Mouse (Mus musculus) thymus, postnatal 25 days (tissue): ENCODE data around the gene Syn2.
A peak's percentile ranks its signal among the peaks of the same experiment; 100 is the strongest.

Experiments used
- DNase-seq: peaks from one replicate; pipeline ENCODE4 v3.0.0; 2022

The Syn2 gene

GRCm38 (mm10) chr6:115251531-115251985, 116.9 kb downstream of the Syn2 start:
- DNase-seq = no peak

GRCm38 (mm10) chr6:115252099-115252873, 117.6 kb downstream of the Syn2 start, which contains the start of gene Timp4:
Timp4 (minus strand) TSS chr6:115252205.
- DNase-seq = no peak

- no peak for DNase-seq
Measured at GRCm38 (mm10) chr6:115255171-115255570, 120.5 kb downstream of the Syn2 start.

- DNase-seq = no peak
Measured at GRCm38 (mm10) chr6:115260507-115260906, 125.8 kb downstream of the Syn2 start.

- no peak for DNase-seq
Measured at GRCm38 (mm10) chr6:115266791-115267190, 132.1 kb downstream of the Syn2 start.

- peak; percentile 16 for DNase-seq
Measured at GRCm38 (mm10) chr6:115267916-115268315, 133.2 kb downstream of the Syn2 start.

GRCm38 (mm10) chr6:115268551-115269385, 134.1 kb downstream of the Syn2 start:
- DNase-seq = no peak

- no peak for DNase-seq
Measured at GRCm38 (mm10) chr6:115269561-115269960, 134.9 kb downstream of the Syn2 start.

- DNase-seq = no peak
Measured at GRCm38 (mm10) chr6:115270085-115270484, 135.4 kb downstream of the Syn2 start.

- DNase-seq = no peak
Measured at GRCm38 (mm10) chr6:115271326-115271725, 136.6 kb downstream of the Syn2 start.

- no peak for DNase-seq
Measured at GRCm38 (mm10) chr6:115271866-115272271, 137.2 kb downstream of the Syn2 start.

- DNase-seq = no peak
Measured at GRCm38 (mm10) chr6:115273346-115273745, 138.6 kb downstream of the Syn2 start.

GRCm38 (mm10) chr6:115274705-115275104, 140.0 kb downstream of the Syn2 start:
- DNase-seq = no peak

- DNase-seq = no peak
Measured at GRCm38 (mm10) chr6:115275116-115275815, 140.6 kb downstream of the Syn2 start.

GRCm38 (mm10) chr6:115278086-115278485, 143.4 kb downstream of the Syn2 start:
- no peak for DNase-seq

- DNase-seq = no peak
Measured at GRCm38 (mm10) chr6:115279639-115280038, 144.9 kb downstream of the Syn2 start.

- no peak for DNase-seq
Measured at GRCm38 (mm10) chr6:115284153-115284552, 149.5 kb downstream of the Syn2 start.

GRCm38 (mm10) chr6:115286441-115286840, 151.7 kb downstream of the Syn2 start:
- no peak for DNase-seq

- DNase-seq = no peak
Measured at GRCm38 (mm10) chr6:115288223-115288622, 153.5 kb downstream of the Syn2 start.

- DNase-seq = no peak
Measured at GRCm38 (mm10) chr6:115290561-115290960, 155.9 kb downstream of the Syn2 start.

- DNase-seq = no peak
Measured at GRCm38 (mm10) chr6:115291068-115291467, 156.4 kb downstream of the Syn2 start.

GRCm38 (mm10) chr6:115291823-115292222, 157.1 kb downstream of the Syn2 start:
- DNase-seq = no peak

GRCm38 (mm10) chr6:115292621-115293020, 157.9 kb downstream of the Syn2 start:
- DNase-seq = no peak
